Mouse (Mus musculus) midbrain, embryonic 14.5 days (tissue): ENCODE data around the gene Olfr389. TPM values are rescaled to one million over a fixed set of nuclear protein-coding genes. Genes with fewer than 3 reads are reported as not detected.

ENCODE experiments used
- ATAC-seq: fragments of 200-750 bp; cut with Nextera tagmentation; 2 replicates; pipeline ENCODE4 v1.8.0; 2017; ENCODE audit warnings: moderate number of reproducible peaks, moderate library complexity; ENCODE audit not compliant: low FRiP score, low TSS enrichment
- DNase-seq: peaks from one replicate; pipeline ENCODE4 v3.0.0-alpha.2; 2015
- H3K27ac ChIP-seq: fragments of 300-500 bp; sonication (generic); replicated peaks from 2 replicates; pipeline ENCODE4 v1.5.1; 2014; ENCODE audit warnings: mild to moderate bottlenecking, low read depth, low read length, moderate library complexity
- H3K27me3 ChIP-seq: fragments of 300-500 bp; sonication (generic); 2 replicates; pipeline ENCODE4 v1.6.1; 2014; ENCODE audit warnings: low read length, control low read depth, mixed read lengths; ENCODE audit not compliant: control insufficient read depth, insufficient read depth
- H3K36me3 ChIP-seq: fragments of 300-500 bp; sonication (generic); 2 replicates; pipeline ENCODE4 v1.6.1; 2014; ENCODE audit warnings: low read length, control low read depth; ENCODE audit not compliant: control insufficient read depth, insufficient read depth
- H3K4me1 ChIP-seq: fragments of 300-500 bp; sonication (generic); 2 replicates; pipeline ENCODE4 v1.6.1; 2014; ENCODE audit warnings: mild to moderate bottlenecking, antibody characterized with exemption, low read length, control low read depth; ENCODE audit not compliant: control insufficient read depth, insufficient read depth
- H3K4me2 ChIP-seq: fragments of 300-500 bp; sonication (generic); 2 replicates; pipeline ENCODE4 v1.6.1; 2014; ENCODE audit warnings: mild to moderate bottlenecking, low read length, moderate library complexity
- H3K4me3 ChIP-seq: fragments of 300-500 bp; sonication (generic); replicated peaks from 2 replicates; pipeline ENCODE4 v1.5.1; 2014; ENCODE audit warnings: low read depth, low read length
- H3K9ac ChIP-seq: fragments of 300-500 bp; sonication (generic); replicated peaks from 2 replicates; pipeline ENCODE4 v1.6.1; 2014; ENCODE audit warnings: mild to moderate bottlenecking, low read length, moderate library complexity
- H3K9me3 ChIP-seq: fragments of 300-500 bp; sonication (generic); 2 replicates; pipeline ENCODE4 v1.6.1; 2016; ENCODE audit warnings: low read length, control low read depth, mixed read lengths; ENCODE audit not compliant: control insufficient read depth
- WGBS: fragments of 180-500 bp; shearing (Covaris S2); extraction: QIAGEN DNeasy Blood & Tissue Kit; methylation state at CpG from one replicate; pipeline ENCODE4 v1.1.7; 2014; 5-methylcytosine and 5-hydroxymethylcytosine counted together
- polyA plus RNA-seq: library from polyadenylated mRNA; unstranded; fragments of >200 nt; fragmentation: Nextera tagmentation; extraction: Ambion mirVana; gene quantifications from 2 replicates; pipeline ENCODE4 v1.2.1, GENCODE M21; 2014

Gene Olfr389
- polyA plus RNA-seq: not detected in 2 replicates

- no peak within 1 kb of the TSS for H3K27ac ChIP-seq
- H3K4me2 ChIP-seq: no peak within 1 kb of the TSS
- no peak within 1 kb of the TSS for H3K9ac ChIP-seq
- no peak for DNase-seq
- WGBS: 85% methylated on average over 1 of the region's 1 CpGs
- H3K27me3 ChIP-seq: no peaks in the 10 kb centered on the region
- H3K9me3 ChIP-seq: peaks cover 6% of the 10 kb centered on the region; the same call in 1 of the 2 replicates
- ATAC-seq: no peak
- no peak within 1 kb of the TSS for H3K4me3 ChIP-seq
- H3K36me3 ChIP-seq: no peaks in the 10 kb centered on the region
- H3K4me1 ChIP-seq: no peaks in the 10 kb centered on the region
Observed at GRCm38 (mm10) chr11:73780613-73781012, at the start of gene Olfr389. Gene Olfr389 (minus strand): TSS chr11:73780713.

DNA sequence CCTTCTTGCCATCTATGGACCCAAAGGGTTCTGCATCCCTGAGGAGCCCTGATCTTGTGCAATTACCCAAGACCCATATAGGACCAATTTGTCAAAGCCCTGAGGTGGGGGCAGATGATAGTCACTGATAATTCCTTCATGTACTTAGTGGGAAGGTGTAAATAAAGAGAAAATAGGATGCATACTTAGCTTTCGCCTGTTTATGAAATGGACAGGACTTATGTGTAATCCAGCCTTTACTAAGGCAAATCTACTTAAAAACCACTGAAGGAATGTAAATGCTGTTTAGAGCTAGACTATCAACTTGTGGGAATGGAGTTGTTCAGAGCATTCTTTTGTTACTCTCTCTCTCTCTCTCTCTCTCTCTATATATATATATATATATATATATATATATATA, 36.4 kb upstream of the Olfr389 start, which contains the start of gene Olfr392:
Gene Olfr392, minus strand, starts transcription at position 101 of the 400 bp plus-strand sequence.
- no peak for ATAC-seq

DNA sequence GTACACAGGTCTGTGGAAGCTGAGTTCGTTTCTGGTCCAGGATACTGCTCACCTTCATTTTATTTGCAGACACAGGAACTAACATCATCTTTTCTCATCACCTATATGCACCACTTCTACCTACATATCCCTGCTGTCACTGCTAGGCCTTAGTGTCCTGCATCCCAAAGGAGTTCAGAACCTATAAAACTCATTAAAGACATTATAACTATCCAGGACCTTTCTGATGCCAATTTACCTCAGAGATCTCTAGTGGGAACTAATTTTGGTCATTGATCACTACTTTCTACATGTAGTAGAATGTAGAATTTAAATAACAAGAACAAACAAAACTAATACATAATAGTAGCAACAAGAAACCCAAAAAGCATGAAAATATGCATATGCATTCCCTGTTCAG, 22.4 kb upstream of the Olfr389 start, which contains the start of gene Olfr391-ps:
Gene Olfr391-ps, minus strand, starts transcription at position 101 of the 400 bp plus-strand sequence.
- Histone ChIP-seq H3K9me3 (peaks cover 4% of the 10 kb centered on the region), H3K4me3 (no peak within 1 kb of the TSS), H3K4me2 (no peak within 1 kb of the TSS), H3K27ac (no peak within 1 kb of the TSS), H3K36me3 (no peaks in the 10 kb centered on the region), H3K9ac (no peak within 1 kb of the TSS), H3K27me3 (no peaks in the 10 kb centered on the region), H3K4me1 (no peaks in the 10 kb centered on the region)
- 22% methylated on average over 1 of the region's 1 CpGs for WGBS
- no peak for ATAC-seq
- DNase-seq: no peak

More for the DNA sequence above, 36.4 kb upstream of the Olfr389 start, which contains the start of gene Olfr392:
- H3K27me3 ChIP-seq: no peaks in the 10 kb centered on the region
- H3K4me2 ChIP-seq: no peak within 1 kb of the TSS
- H3K9ac ChIP-seq: no peak within 1 kb of the TSS
- no peak for DNase-seq
- no peak within 1 kb of the TSS for H3K27ac ChIP-seq
- H3K9me3 ChIP-seq: peaks cover 7% of the 10 kb centered on the region; the same call in 1 of the 2 replicates
- no peak within 1 kb of the TSS for H3K4me3 ChIP-seq
- no peaks in the 10 kb centered on the region for H3K36me3 ChIP-seq
- WGBS: 90% methylated on average over 1 of the region's 1 CpGs
- H3K4me1 ChIP-seq: no peaks in the 10 kb centered on the region

DNA sequence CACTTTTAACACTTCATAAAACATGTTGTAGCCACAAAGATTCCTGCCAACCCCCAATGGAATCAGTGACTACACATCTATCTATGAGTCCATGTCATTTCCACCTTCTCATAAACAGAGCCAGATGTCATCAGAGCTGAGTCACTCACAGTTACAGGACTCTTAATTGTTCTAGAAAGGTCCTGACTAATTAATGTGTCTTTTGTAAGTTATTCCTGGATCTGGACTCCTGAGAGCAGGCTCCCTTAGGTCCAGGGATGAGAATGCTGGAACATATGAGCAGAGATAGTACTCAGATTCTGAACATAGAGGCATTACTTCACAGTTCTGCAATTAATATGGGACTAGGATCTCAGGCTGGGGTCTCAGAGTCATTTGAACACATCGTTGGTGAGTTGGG, 2.2 kb upstream of the Olfr389 start, which contains the start of gene Olfr390:
Gene Olfr390, plus strand, starts transcription at position 301 of the 400 bp plus-strand sequence.
- 64% methylated on average over 1 of the region's 1 CpGs for WGBS
- Histone ChIP-seq H3K27ac (no peak within 1 kb of the TSS), H3K36me3 (no peaks in the 10 kb centered on the region), H3K27me3 (no peaks in the 10 kb centered on the region), H3K4me3 (no peak within 1 kb of the TSS), H3K4me2 (no peak within 1 kb of the TSS), H3K9ac (no peak within 1 kb of the TSS), H3K9me3 (peaks cover 6% of the 10 kb centered on the region; the same call in 1 of the 2 replicates), H3K4me1 (no peaks in the 10 kb centered on the region)
- no peak for DNase-seq
- ATAC-seq: no peak

GRCm38 (mm10) chr11:73759115-73759514, 21.4 kb downstream of the Olfr389 start:
- no peak for ATAC-seq
- Histone ChIP-seq H3K4me2 (no peak overlapping the region), H3K4me1 (no peaks in the 10 kb centered on the region), H3K9ac (no peak overlapping the region), H3K36me3 (no peaks in the 10 kb centered on the region), H3K27me3 (no peaks in the 10 kb centered on the region), H3K4me3 (no peak overlapping the region), H3K27ac (no peak overlapping the region), H3K9me3 (peaks cover 10% of the 10 kb centered on the region)
- DNase-seq: no peak

Other genes with a start within 250 kb of the Olfr389 start
- not detected in 2 replicates for gene Olfr385, start 187.7 kb downstream of the Olfr389 start, polyA plus RNA-seq
- gene Olfr384, start 182.1 kb downstream of the Olfr389 start, polyA plus RNA-seq: not detected in 2 replicates
- not detected in 2 replicates for gene Zfp735, start 91.9 kb downstream of the Olfr389 start, polyA plus RNA-seq
- not detected in 2 replicates for gene Olfr390, start 2.3 kb upstream of the Olfr389 start, polyA plus RNA-seq
- not detected in 2 replicates for gene Olfr391-ps, start 22.3 kb upstream of the Olfr389 start, polyA plus RNA-seq
- gene Olfr392, start 36.3 kb upstream of the Olfr389 start, polyA plus RNA-seq: not detected in 2 replicates
- not detected in 2 replicates for gene Olfr393, start 70.7 kb upstream of the Olfr389 start, polyA plus RNA-seq
- not detected in 2 replicates for gene Olfr394, start 110.1 kb upstream of the Olfr389 start, polyA plus RNA-seq
- gene Olfr395, start 128.6 kb upstream of the Olfr389 start, polyA plus RNA-seq: not detected in 2 replicates
- gene Olfr23, start 156.0 kb upstream of the Olfr389 start, polyA plus RNA-seq: not detected in 2 replicates
- not detected in 2 replicates for gene Olfr397, start 180.1 kb upstream of the Olfr389 start, polyA plus RNA-seq
- not detected in 2 replicates for gene Olfr398, start 209.7 kb upstream of the Olfr389 start, polyA plus RNA-seq